Mouse (Mus musculus): Measurements from ENCODE around the gene Plekhg1. TPM values are rescaled to one million over a fixed set of nuclear protein-coding genes. Genes with fewer than 3 reads are reported as not detected.
A peak's percentile ranks its signal among the peaks of the same experiment; 100 is the strongest.

Gene Plekhg1
- polyA plus RNA-seq, 1 experiment from 2014 or later: 19.3 TPM

DNA sequence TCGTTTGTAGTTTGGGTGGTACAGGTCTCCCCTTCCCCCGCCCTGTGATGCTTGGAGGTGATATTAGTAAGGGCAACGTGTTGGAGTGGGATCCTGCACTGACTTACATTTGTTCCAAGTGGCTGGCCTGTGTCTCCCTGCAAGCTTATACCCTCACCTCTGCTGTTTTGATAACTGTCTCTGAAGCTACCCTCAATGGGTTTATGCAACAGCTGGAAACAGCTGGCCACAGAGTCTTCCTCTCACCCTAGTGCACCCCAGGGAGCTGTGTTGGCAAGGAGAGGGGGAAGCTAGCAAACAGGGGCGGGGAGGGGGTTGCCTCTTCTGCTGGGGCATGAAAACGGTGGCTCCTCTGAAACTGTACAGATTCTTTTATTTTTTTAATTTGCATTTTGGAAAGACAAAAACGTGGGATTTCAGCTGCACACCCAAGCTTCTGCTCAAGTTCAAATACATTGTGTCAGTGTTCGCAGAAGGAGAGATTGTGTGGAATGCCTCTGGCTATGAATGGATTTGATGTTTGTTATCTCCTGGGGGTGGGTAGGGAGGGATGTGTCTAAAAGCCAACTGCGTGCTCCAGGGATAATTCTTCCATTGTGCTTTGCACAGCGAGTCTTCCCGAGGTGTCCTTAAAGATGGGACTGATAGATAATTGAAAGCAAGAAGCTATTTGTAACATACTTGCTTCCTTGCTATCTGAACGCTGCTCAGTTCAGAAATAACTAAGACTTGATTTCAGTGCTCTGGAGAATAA is 119.0 kb downstream of the Plekhg1 start:
- no peak overlapping the region for H3K9ac ChIP-seq
- peaks cover 26% of the 10 kb centered on the region for H3K4me1 ChIP-seq
- WGBS: 49% methylated on average over 11 of the region's 11 CpGs
- no peaks in the 10 kb centered on the region for H3K36me3 ChIP-seq
- ATAC-seq (ENCODE audit: insufficient number of reproducible peaks, low FRiP score, low TSS enrichment, low read depth): no peak
- H3K4me2 ChIP-seq: no peak overlapping the region
- no peaks in the 10 kb centered on the region for H3K27me3 ChIP-seq
- H3K4me3 ChIP-seq: no peak overlapping the region
- no peaks in the 10 kb centered on the region for H3K9me3 ChIP-seq
- H3K27ac ChIP-seq: no peak overlapping the region

DNA sequence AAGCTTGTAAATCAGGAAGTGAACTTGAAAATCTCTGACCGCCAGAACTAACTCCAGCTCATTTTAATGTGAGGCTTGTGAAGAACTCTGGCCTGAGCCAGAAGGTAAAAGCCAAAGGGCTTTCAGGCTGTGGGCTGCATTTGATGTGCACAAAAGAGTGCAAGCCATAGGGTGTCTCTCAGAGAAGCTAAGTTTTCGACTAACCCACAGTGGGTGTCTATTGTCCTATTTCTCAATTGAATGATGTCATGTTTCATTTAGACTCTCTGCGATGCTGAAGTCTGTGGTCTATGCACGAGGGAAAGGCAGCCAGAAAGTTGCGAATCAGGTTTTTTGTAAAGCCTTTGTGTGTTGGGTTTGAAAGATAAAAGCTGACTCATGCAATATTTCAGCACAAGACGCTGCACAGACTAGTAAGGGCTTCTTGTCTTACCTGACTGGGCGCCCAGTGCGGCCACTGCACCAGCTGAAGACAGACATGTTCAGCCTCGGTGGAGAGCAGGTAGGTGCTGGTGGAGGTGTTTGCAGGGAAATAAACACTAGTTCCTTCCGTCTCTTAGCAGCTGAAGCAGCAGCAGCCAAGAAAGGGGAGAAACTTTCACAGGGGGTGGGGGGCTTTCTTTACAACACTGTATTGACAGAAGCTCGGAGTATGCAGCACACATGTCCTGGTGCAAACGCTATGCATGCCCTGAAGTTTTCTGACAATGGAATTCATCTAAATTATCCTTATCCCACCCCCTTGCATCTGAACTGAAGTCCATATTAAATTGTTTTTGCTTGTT is 123.4 kb downstream of the Plekhg1 start:
- ATAC-seq (ENCODE audit: insufficient number of reproducible peaks, low FRiP score, low TSS enrichment, low read depth): no peak
- no peaks in the 10 kb centered on the region for H3K36me3 ChIP-seq
- no peak overlapping the region for H3K9ac ChIP-seq
- peak overlapping the region; percentile 75 for H3K27ac ChIP-seq
- peak overlapping the region; percentile 20 for H3K4me3 ChIP-seq
- WGBS: 11% methylated on average over 12 of the region's 12 CpGs
- H3K4me2 ChIP-seq: peak overlapping the region; percentile 28
- no peaks in the 10 kb centered on the region for H3K9me3 ChIP-seq
- H3K27me3 ChIP-seq: no peaks in the 10 kb centered on the region
- H3K4me1 ChIP-seq: peaks cover 23% of the 10 kb centered on the region

DNA sequence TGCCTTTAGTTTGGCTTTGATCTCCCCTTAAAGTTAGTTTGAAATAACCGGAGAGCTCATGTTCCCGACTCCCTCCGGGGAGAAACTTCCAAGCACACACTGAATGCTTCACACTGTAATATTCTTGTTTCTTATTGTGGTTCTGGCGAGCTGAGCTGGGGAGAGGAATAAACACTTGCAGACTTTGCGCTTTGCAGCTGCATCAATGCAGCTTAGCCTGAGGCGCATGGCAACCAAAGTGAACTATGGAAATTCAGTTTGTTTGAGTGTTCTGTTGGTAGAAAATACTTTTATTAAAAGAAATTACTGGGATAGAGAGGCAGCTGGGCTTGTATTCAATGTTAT is 124.0 kb downstream of the Plekhg1 start:
- H3K9ac ChIP-seq: no peak overlapping the region
- H3K36me3 ChIP-seq: no peaks in the 10 kb centered on the region
- peak overlapping the region; percentile 28; the same call in 1 of the 2 replicates for H3K4me2 ChIP-seq
- H3K4me1 ChIP-seq: peaks cover 18% of the 10 kb centered on the region
- no peaks in the 10 kb centered on the region for H3K27me3 ChIP-seq
- 13% methylated on average over 6 of the region's 6 CpGs for WGBS
- no peak for ATAC-seq (ENCODE audit: insufficient number of reproducible peaks, low FRiP score, low TSS enrichment, low read depth)
- H3K4me3 ChIP-seq: peak overlapping the region; percentile 20
- no peaks in the 10 kb centered on the region for H3K9me3 ChIP-seq
- H3K27ac ChIP-seq: peak overlapping the region; percentile 75; the same call in 1 of the 2 replicates

DNA sequence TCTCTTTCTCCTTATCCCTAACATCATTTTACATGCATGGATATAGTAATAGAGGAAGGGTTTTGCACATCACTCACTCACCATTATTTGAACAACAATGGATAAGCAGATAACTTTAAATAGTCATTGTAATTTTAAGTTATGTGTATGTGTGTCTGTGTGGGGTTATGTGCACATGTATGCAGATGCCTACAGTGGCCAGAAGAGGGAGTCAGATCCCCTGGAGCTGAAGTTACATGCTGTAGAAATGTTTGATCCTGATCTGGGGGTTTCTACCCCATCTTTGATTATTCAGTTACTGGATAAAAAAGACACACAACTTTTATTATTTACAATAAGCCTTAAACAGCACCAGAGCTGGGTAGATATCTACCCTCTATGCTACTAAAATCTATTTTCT is 127.1 kb downstream of the Plekhg1 start:
- no peak overlapping the region for H3K4me3 ChIP-seq
- no peak overlapping the region for H3K4me2 ChIP-seq
- H3K9me3 ChIP-seq: no peaks in the 10 kb centered on the region
- ATAC-seq (ENCODE audit: insufficient number of reproducible peaks, low FRiP score, low TSS enrichment, low read depth): no peak
- no peaks in the 10 kb centered on the region for H3K27me3 ChIP-seq
- no peaks in the 10 kb centered on the region for H3K36me3 ChIP-seq
- H3K27ac ChIP-seq: no peak overlapping the region
- H3K9ac ChIP-seq: no peak overlapping the region
- peaks cover 22% of the 10 kb centered on the region for H3K4me1 ChIP-seq

DNA sequence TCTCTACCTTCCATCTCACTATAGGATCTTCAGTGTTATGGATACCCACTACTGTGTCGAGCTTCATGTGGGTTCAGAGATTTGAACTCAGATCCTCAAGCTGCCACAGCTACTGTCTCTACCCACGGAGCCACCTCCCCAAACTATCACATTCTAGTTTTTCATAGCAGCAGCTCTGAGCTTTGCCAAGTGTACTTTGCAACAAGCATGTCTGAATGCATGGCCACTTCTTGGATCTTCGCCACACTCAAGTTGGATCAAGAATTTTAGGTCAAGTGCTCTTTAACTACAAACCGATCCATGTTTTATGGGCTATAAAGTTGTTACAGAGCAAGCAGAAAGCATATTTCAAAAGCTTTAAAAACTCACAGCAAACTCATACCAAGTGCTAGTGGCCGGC is 130.7 kb downstream of the Plekhg1 start:
- H3K9me3 ChIP-seq: no peaks in the 10 kb centered on the region
- H3K27ac ChIP-seq: no peak overlapping the region
- H3K4me3 ChIP-seq: no peak overlapping the region
- no peak for ATAC-seq (ENCODE audit: insufficient number of reproducible peaks, low FRiP score, low TSS enrichment, low read depth)
- 45% methylated on average over 5 of the region's 5 CpGs for WGBS
- no peaks in the 10 kb centered on the region for H3K27me3 ChIP-seq
- peaks cover 9% of the 10 kb centered on the region; the same call in 1 of the 2 replicates for H3K4me1 ChIP-seq
- peaks cover 12% of the 10 kb centered on the region for H3K36me3 ChIP-seq
- no peak overlapping the region for H3K4me2 ChIP-seq
- H3K9ac ChIP-seq: no peak overlapping the region

DNA sequence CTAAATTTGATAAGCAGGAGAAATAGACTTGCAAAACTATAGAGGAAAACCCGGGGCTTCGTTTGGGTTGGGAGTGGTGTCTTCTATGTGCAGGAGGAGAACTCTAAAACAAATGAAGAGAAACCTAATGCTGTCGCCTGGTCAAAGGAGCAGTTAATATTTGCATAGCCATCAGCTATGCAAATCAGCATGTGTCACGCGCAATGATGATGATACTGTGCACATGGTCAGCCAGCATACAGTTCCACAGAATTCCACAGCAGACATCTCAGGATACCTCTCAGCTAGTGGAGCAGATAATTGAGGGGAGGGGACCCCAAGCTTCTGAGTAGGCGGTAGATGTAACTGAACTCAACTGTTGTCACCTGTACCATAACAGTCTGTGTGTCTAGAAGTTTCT is 133.3 kb downstream of the Plekhg1 start:
- whole genome bisulfite sequencing: 96% methylated on average over 6 of the region's 6 CpGs
- H3K36me3 ChIP-seq: peaks cover 12% of the 10 kb centered on the region
- ATAC-seq (ENCODE audit: insufficient number of reproducible peaks, low FRiP score, low TSS enrichment, low read depth): no peak
- no peaks in the 10 kb centered on the region for H3K27me3 ChIP-seq
- no peak overlapping the region for H3K27ac ChIP-seq
- H3K4me1 ChIP-seq: peaks cover 9% of the 10 kb centered on the region; the same call in 1 of the 2 replicates
- H3K9ac ChIP-seq: no peak overlapping the region
- no peaks in the 10 kb centered on the region for H3K9me3 ChIP-seq
- no peak overlapping the region for H3K4me2 ChIP-seq
- no peak overlapping the region for H3K4me3 ChIP-seq

DNA sequence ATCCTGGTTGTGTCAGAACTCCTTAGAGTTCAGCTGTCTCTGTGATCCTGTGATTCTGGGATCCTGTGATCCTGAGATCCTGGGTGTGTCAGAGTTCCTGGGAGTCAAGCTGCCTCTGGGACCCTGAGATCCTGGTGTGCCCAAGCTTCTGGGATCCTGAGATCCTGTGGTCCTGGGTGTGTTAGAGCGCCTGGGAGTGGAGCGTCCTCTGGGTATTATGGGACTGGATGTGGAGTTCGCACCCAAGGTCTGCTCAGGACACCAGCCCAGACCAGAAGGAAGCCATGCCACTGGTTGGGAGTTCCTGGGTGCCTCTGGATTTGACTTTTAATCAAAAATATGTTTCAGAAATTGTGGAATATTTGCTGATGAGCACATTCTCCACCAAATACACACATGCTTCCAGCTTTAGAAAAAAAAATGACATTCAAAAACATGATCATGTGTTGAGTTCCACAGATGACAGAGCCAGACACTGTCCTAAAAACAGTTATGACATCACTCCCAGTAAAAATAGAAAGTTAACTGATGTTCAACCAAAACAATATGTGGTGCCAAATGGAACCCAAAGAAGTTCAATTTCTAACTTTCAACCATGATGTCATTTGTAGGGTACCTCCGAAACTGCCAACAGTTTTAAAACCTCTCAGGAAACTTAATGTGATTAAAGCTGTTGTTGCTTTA is 137.8 kb downstream of the Plekhg1 start:
- H3K36me3 ChIP-seq: peaks cover 7% of the 10 kb centered on the region
- WGBS: 86% methylated on average over 4 of the region's 4 CpGs
- H3K9me3 ChIP-seq: no peaks in the 10 kb centered on the region
- no peak overlapping the region for H3K27ac ChIP-seq
- no peaks in the 10 kb centered on the region for H3K4me1 ChIP-seq
- no peak overlapping the region for H3K4me2 ChIP-seq
- ATAC-seq (ENCODE audit: insufficient number of reproducible peaks, low FRiP score, low TSS enrichment, low read depth): no peak
- H3K4me3 ChIP-seq: no peak overlapping the region
- H3K27me3 ChIP-seq: no peaks in the 10 kb centered on the region
- H3K9ac ChIP-seq: no peak overlapping the region

DNA sequence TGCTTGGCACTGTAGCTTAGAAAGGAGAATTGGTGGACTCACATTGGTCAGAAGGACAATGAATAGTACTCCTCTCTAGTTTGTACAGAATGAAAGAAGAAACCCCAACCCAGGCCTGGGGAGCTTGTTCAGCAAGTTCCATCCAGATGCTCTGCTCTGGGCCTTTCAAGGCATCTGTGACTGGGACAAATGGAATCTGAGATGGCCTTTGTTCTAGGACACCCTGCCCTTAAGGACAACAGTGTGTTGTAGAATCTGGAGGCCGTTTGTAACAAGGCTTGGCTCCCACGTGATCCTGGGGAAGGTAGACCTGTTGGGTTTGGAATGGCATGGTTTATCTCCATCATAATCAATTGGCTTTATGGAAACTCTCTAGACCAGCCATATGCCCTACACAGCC is 141.0 kb downstream of the Plekhg1 start:
- ATAC-seq (ENCODE audit: insufficient number of reproducible peaks, low FRiP score, low TSS enrichment, low read depth): no peak
- H3K27ac ChIP-seq: no peak overlapping the region
- no peaks in the 10 kb centered on the region for H3K36me3 ChIP-seq
- H3K9me3 ChIP-seq: no peaks in the 10 kb centered on the region
- no peaks in the 10 kb centered on the region for H3K27me3 ChIP-seq
- H3K4me2 ChIP-seq: no peak overlapping the region
- no peaks in the 10 kb centered on the region for H3K4me1 ChIP-seq
- no peak overlapping the region for H3K9ac ChIP-seq
- WGBS: 55% methylated on average over 2 of the region's 2 CpGs
- H3K4me3 ChIP-seq: no peak overlapping the region

DNA sequence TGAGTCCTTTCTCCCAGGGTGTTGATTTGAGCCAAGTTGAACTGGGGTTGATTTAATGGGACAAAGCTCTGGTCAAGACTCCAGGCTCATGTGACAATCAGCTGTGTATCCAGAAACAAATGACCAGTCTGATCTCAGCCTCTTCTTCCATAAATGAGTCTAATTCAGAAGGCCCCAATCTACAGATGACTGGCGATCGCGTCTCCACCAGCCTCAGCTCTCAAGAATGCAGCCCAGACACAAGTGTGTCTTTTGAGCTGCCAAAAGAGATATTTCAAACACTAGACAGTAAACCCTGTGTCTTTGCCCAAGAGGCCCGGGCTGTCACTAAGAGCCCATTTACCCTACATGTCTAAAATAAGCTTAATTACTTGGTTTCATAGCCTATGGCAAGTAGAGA is 148.3 kb downstream of the Plekhg1 start:
- 65% methylated on average over 4 of the region's 4 CpGs for WGBS
- H3K36me3 ChIP-seq: no peaks in the 10 kb centered on the region
- no peak for ATAC-seq (ENCODE audit: insufficient number of reproducible peaks, low FRiP score, low TSS enrichment, low read depth)
- H3K27me3 ChIP-seq: no peaks in the 10 kb centered on the region
- no peak overlapping the region for H3K4me3 ChIP-seq
- H3K4me2 ChIP-seq: no peak overlapping the region
- no peak overlapping the region for H3K27ac ChIP-seq
- H3K9me3 ChIP-seq: no peaks in the 10 kb centered on the region
- H3K4me1 ChIP-seq: peaks cover 14% of the 10 kb centered on the region
- H3K9ac ChIP-seq: no peak overlapping the region

DNA sequence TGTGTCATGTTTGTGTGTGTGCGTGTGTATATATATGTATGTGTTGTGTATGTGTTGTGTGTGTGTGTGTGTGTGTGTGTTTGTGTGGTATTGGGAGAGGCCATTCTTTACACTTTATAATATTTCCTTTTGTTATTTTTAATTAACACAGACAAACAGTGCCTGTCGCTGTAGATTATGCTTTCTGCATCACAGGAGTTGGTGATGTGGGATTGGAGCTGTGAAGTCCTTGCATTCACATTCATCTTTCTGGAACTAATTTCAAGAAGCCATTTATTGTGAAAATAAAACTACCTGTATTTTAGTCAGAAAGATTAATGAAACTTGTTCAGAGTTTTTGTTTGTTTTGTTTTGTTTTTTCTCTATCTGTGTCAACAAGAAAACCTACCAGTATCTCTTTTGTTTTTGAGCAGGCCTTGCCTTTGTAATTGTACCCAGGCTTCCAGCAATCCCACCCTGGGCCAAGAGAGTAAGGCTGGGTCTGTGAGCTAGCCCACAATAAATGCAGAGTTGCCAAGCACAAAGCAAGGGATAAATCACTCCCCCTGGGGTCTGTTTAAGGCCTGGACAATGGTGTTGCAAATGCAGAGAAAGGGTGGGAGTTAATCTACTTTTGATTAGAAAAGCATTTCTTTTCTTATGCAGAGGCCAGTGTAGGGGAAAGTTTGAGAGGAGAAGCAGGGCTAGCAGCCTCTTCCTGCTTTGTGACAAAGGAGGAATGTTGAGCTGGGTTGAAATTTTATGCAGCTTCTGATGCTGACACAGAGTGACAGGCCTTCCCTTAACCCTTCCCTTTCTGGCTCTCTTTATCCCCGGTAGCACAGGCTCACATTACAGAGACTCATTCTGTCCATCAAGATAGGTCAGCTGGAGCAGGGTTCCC is 151.5 kb downstream of the Plekhg1 start:
- ATAC-seq (ENCODE audit: insufficient number of reproducible peaks, low FRiP score, low TSS enrichment, low read depth): no peak
- no peaks in the 10 kb centered on the region for H3K9me3 ChIP-seq
- 50% methylated on average over 3 of the region's 3 CpGs for WGBS
- H3K27me3 ChIP-seq: no peaks in the 10 kb centered on the region
- peak overlapping the region; percentile 75 for H3K27ac ChIP-seq
- H3K4me2 ChIP-seq: no peak overlapping the region
- no peak overlapping the region for H3K9ac ChIP-seq
- H3K36me3 ChIP-seq: no peaks in the 10 kb centered on the region
- H3K4me1 ChIP-seq: peaks cover 20% of the 10 kb centered on the region
- no peak overlapping the region for H3K4me3 ChIP-seq

DNA sequence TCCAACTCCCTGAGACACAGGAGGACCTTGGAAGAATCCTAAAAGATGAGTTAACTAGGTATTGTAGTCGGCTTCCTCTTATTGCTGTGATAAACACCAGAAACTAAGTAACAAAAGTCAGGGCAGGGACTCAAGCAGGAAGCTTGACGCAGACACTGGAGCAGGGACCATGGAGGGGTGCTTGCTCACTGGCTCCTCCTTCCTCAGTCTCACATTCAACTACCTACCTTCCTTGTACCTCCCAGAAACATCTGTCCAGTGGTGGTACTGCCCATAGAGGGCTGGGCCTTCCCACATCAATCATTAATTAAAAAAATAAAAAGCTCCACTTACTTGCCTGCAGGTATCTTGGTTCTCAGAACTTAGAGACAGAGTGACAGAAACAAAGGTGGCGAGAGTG is 152.2 kb downstream of the Plekhg1 start:
- H3K9ac ChIP-seq: no peak overlapping the region
- peaks cover 26% of the 10 kb centered on the region for H3K4me1 ChIP-seq
- H3K4me3 ChIP-seq: no peak overlapping the region
- H3K4me2 ChIP-seq: no peak overlapping the region
- ATAC-seq (ENCODE audit: insufficient number of reproducible peaks, low FRiP score, low TSS enrichment, low read depth): no peak
- no peaks in the 10 kb centered on the region for H3K36me3 ChIP-seq
- WGBS: 48% methylated on average over 3 of the region's 3 CpGs
- no peaks in the 10 kb centered on the region for H3K27me3 ChIP-seq
- H3K9me3 ChIP-seq: no peaks in the 10 kb centered on the region
- peak overlapping the region; percentile 75 for H3K27ac ChIP-seq

Data from limb, embryonic 15.5 days (tissue).